ENCODE assay signal across 22 mouse cellular contexts in genomic region chr1:107988076-107988475, GRCm38 (mm10).
"Had no signal": no experiment of that assay in that cellular context is flagged by ENCODE, and none has a peak within 500 bp of the region (broad histone marks: within the 10 kb centered on the region; RNA-seq: fewer than 3 reads in every experiment).

No protein-coding gene starts in this region.

- DNase-seq: kidney, adult 11 months; kidney, adult 9 months; kidney, postnatal 14 days; layer of hippocampus, adult 9-11 months; layer of hippocampus, postnatal 36 days; liver; liver, embryonic 13.5 days; retina, postnatal 1 day; right cerebral cortex, postnatal 25 days; spleen, adult 18-20 months; thymus, postnatal 25 days had no signal

- H3K9ac ChIP-seq: limb, embryonic 13.5 days; liver, embryonic 13.5 days; midbrain, embryonic 13.5 days; neural tube, embryonic 13.5 days; stomach, embryonic 15.5 days had no signal

- H3K4me2 ChIP-seq: limb, embryonic 13.5 days; liver, embryonic 13.5 days; midbrain, embryonic 13.5 days; neural tube, embryonic 13.5 days; stomach, embryonic 15.5 days had no signal

- ATAC-seq: midbrain, embryonic 13.5 days; midbrain, embryonic 16.5 days had no signal

- H3K36me3 ChIP-seq: limb, embryonic 10.5 days; limb, embryonic 13.5 days; liver, embryonic 13.5 days; midbrain, embryonic 10.5 days; midbrain, embryonic 13.5 days; neural tube, embryonic 13.5 days; stomach, embryonic 15.5 days had no signal

- H3K4me3 ChIP-seq: layer of hippocampus, adult 2 months; left cerebral cortex, adult 2 months; limb, embryonic 10.5 days; limb, embryonic 13.5 days; liver, embryonic 13.5 days; midbrain, embryonic 10.5 days; midbrain, embryonic 13.5 days; myocyte; neural tube, embryonic 13.5 days; stomach, embryonic 15.5 days had no signal

- H3K27ac ChIP-seq: layer of hippocampus, adult 2 months; left cerebral cortex, adult 2 months; limb, embryonic 10.5 days; limb, embryonic 13.5 days; liver, embryonic 13.5 days; macrophage; midbrain, embryonic 10.5 days; midbrain, embryonic 13.5 days; neural tube, embryonic 13.5 days; stomach, embryonic 15.5 days had no signal

- H3K4me1 ChIP-seq: limb, embryonic 10.5 days; limb, embryonic 13.5 days; liver, embryonic 13.5 days; midbrain, embryonic 10.5 days; midbrain, embryonic 13.5 days; neural tube, embryonic 13.5 days; stomach, embryonic 15.5 days had no signal

- H3K9me3 ChIP-seq: limb, embryonic 10.5 days; limb, embryonic 13.5 days; liver, embryonic 13.5 days; midbrain, embryonic 10.5 days; neural tube, embryonic 13.5 days; stomach, embryonic 15.5 days had no signal

- H3K27me3 ChIP-seq: limb, embryonic 13.5 days; liver, embryonic 13.5 days; midbrain, embryonic 13.5 days; neural tube, embryonic 13.5 days; stomach, embryonic 15.5 days had no signal
